Mouse (Mus musculus) ES-Bruce4 (cell line): Measurements from ENCODE around the gene Flywch1.

Source experiments
- CTCF ChIP-seq: IDR thresholded peaks from one replicate; pipeline ENCODE4 v1.8.1; 2011; ENCODE audit warnings: low read depth, low read length
- POLR2A ChIP-seq: IDR thresholded peaks from one replicate; pipeline ENCODE4 v1.8.1; 2011; ENCODE audit warnings: low read length; ENCODE audit not compliant: insufficient read depth

DNA sequence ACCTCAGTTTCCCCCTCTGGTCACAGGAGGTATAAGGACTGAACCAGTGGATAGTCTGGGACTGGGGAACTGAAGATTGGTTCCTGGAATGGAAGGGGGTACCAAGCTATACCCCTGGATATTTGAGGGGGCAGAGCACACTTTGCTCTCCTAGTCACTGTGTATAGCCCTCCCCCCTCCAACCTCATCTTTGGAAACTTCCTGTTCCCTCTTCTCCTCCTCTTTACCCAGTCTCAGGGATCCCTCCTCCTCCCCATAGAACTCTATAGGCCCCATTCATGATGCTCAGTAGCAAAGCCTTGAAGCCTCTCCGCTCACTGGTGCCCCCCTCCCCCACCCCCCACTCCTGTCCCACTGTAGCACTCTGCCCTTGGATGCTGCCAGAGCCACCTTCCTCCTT, 51.9 kb downstream of the Flywch1 start:
- TF ChIP-seq CTCF (no peak), POLR2A (no peak)
